Mouse (Mus musculus) adrenal gland, postnatal 4 days (tissue): ENCODE measurements around the gene Anxa8. TPM values are rescaled to one million over a fixed set of nuclear protein-coding genes. Genes with fewer than 3 reads are reported as not detected.
A peak's percentile ranks its signal among the peaks of the same experiment; 100 is the strongest.

Experiments used
- DNase-seq, 2 experiments: peaks; one replicate each; pipeline ENCODE4 v3.0.0; 2021 to 2022; ENCODE audit warnings: low spot score in 2 of 2, mixed read lengths in 2 of 2
- long read RNA-seq, 2 experiments: library from polyadenylated mRNA; stranded (forward); transcript quantifications; one replicate each; pipeline ENCODE4 v2.0.0; 2021
- total RNA-seq, 2 experiments: library from RNA; stranded (reverse); gene quantifications; 2 replicates each; pipeline ENCODE4 v1.2.3; 2021

The Anxa8 gene
- total RNA-seq = 1 to 10 TPM; 3.7 to 4.0 TPM
- long read RNA-seq, experiment 1, partial matches to known transcripts = 0 of 1 reads
- long read RNA-seq, experiment 1, other reads (novel, unspliced or antisense) = 0 of 1 reads
- long read RNA-seq, experiment 2, partial matches to known transcripts = 1 of 4 reads
- long read RNA-seq, experiment 2, other reads (novel, unspliced or antisense) = 0 of 4 reads

DNA sequence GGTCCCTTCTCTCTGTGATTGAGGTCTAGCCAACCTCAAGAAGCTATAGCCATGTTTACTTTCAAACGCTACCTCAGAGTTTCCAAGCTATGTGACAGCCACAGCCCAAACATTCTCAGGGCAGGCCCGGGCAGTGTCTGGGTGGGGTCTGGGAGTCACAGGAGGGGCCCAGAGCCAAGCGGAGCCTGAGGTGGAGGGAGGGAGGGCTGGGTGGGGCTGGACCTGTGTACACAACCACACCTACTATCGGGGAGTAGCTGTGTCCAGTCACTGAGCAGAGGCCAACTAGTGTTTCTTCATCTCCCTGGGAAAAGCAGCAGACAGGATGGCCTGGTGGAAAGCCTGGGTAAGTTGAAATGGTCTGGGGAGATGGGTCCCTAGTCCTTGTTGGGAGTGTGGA, at the start of gene Anxa8:
TSS of gene Anxa8 (plus strand) at position 251 of the 400 bp plus-strand sequence.
- no peak for DNase-seq

GRCm38 (mm10) chr14:34041241-34041640, 44.5 kb upstream of the Anxa8 start:
- DNase-seq = no peak

GRCm38 (mm10) chr14:34043341-34043740, 42.4 kb upstream of the Anxa8 start:
- no peak for DNase-seq

DNA sequence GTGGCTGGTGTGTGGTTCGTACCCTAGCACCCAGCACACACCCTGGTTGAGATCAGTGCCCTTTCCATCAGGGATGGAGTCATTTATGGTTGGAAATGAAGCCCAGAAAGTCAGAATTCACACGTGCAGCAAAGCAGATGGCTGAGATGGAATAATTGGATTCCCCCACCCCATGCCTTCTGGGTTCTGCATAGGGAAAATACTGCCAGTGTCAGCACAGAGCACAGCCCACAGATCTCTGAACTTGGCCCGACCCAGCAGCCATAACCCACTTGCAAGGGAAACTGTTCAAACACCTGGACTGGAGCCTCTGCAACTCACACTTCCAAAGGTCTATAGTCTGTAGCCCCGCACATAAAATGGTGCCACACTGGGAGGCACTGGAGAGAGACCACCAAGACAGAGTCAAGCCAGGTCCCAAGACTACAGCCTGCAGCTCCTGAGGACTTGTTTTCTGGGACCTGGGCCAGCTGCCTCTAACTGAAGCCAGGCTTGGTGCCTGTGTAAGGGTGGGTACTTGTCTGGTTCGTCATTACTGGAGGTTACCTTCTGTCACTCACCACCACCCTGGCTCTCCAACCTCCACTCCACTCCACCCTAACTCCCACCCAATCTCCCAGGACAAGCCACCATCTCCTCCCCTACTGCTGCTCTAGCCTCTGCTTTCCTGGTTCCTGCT, 35.5 kb upstream of the Anxa8 start:
- DNase-seq = no peak

- no peak for DNase-seq
These were observed 33.3 kb upstream of the Anxa8 start, which contains the start of gene Antxrl for GRCm38 (mm10) chr14:34052516-34052915. Gene Antxrl, plus strand, starts transcription at chr14:34052707.

DNA sequence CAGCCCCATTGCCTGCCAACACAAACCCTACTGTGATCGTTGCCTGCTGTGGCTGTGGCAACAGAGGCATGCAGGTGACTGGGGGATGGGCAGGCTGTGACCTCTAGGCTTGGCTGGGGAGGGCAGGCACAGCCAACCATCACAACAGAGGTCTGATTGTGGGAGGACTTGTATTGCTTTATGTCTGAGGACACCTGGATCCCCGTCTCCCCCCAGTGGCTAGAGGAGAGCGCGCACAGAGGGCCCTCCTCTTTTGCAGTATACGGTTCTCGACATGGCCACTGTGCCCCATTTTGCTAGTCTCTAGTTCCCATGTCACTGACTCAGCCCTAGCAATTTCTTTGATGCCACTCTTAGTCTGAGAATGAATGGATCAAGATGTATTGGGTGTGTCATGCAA, 14.1 kb upstream of the Anxa8 start:
- no peak for DNase-seq

GRCm38 (mm10) chr14:34075346-34075745, 10.4 kb upstream of the Anxa8 start:
- DNase-seq = no peak

GRCm38 (mm10) chr14:34077222-34077621, 8.6 kb upstream of the Anxa8 start:
- no peak for DNase-seq

DNA sequence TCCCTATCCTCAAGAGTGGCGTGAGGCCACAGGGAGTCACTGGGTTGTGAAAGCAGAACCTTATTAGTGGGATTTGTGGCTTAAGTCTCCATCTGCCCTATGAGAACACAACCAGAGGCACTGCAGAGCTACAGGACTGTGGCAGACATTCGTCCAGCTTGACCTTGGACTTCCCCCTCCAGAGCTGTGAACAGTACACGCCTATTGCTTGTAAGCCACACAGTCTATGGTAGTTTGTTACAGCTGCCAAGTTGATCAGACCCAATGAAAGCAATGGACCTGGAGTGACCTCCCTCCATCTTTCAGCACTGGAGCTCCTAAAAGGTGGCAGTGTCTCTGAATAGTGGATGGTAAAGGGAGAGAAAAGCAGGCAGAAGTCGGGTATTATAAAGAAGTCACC, 7.5 kb upstream of the Anxa8 start:
- DNase-seq = no peak

DNA sequence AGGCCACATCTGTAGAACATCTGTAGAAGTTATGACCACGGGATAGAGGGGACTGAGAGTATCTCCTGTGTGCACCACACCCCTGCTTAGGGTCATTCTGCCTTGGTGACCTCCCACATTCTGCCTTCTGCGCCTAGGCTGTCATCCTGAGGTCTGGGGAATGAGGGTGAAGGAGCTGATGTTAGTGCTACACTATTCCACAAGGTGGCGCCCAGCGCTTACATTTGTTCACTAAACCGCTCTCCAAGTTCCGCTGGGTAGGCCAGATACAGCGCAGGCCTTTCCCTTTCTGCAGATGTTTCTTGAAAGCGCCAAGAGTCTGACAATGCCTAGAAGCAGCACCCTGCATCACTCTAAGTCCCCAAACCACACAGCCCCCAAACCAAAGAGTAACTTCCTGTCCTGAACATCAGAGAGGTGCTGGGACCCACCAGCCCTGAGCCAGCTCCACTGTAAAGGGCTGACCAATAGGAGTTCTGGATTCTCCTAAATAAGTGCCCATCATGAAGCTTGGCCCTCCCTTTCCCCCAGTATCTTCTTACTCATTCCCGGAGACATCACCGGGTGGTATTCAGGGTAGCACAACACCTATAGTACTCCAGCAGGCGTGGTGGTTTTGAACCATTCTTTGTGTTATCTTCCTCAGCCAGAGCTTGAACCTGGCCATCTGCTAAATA, 5.3 kb upstream of the Anxa8 start:
- peak; percentile 26 to 56 for DNase-seq

DNA sequence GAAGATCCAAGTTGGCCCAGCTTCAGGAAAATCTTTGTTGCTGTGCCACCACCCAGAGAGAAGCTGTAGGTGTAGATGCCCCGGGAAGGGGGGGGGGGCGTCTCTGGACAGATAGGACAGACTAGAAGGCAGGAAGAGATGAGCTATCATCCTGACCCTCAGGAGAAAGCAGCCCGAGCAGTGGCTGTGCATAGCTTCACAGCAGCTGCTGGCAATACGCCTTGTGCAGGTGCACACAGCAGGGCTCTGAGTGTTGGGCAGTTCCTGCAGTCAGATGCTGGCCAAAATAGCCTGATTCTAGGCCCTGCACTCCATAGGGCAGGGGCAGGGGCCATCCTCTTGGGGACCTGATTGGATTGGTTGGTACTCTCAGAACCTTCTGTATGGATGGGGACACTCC, 1.0 kb downstream of the Anxa8 start:
- DNase-seq = no peak

GRCm38 (mm10) chr14:34087856-34088398, 2.1 kb downstream of the Anxa8 start:
- DNase-seq = no peak

DNA sequence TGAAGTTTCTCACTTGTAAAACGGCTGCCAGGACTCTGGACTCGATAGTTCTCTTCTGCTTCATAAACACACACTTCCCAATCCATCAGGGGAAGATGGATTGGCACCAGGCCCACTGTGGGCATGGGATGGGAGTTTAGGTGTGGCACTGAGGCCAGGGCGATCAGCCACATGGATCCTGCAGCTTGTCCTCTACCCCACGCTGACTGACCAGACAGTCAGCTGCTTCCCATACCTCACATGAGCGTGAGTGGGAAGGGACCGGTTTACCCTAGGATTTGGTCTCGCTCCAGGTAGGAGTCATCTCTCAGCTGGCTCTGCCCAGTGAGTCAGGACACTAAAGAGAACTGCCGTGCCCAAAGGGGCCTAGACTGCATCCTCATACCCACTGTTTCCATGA, 4.0 kb downstream of the Anxa8 start:
- no peak for DNase-seq

GRCm38 (mm10) chr14:34091475-34091874, 5.7 kb downstream of the Anxa8 start:
- DNase-seq = no peak

DNA sequence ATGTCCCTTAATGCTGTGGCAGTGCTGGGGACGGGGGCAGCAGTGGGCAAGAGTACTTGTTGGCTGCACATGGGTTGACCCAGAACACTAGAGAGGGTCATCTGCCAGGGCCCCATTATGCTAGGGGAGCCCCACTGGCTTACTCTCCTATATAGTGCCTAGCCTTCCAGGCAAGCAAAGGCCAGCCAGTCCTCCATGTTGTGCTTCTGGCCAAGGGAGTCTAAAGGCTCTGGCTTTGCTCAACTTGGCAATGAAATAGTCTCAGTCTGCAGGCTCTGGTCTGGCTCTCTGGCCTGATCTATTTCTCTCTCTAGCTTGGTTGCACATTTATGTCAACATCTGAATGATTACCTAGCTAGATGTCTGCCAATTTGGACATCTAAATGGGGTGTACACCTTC, 7.1 kb downstream of the Anxa8 start:
- no peak for DNase-seq

- no peak for DNase-seq
These were observed 10.4 kb downstream of the Anxa8 start for GRCm38 (mm10) chr14:34096161-34096560.

DNA sequence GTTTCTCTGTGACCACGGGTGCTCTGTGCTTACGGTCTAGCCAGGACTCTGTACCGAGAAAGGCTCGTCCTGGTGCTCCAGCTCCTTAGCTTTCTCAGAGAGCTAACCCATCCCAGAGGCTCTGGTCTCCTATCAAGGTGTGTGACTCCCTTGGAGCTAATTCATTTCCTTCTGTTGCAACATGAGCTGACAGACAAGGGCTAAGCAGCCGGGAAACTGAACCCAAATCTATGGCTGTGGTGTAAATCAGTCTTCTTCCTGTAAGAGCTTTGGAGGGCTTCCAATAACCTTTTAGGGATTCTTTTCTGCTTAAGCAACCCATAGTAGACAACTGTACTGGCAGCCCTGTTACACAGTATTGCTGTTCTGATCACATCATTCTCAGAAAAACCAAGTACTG, 16.8 kb downstream of the Anxa8 start, which contains the start of gene A630023A22Rik:
TSS of gene A630023A22Rik (minus strand) at position 154 of the 400 bp plus-strand sequence.
- DNase-seq = no peak

GRCm38 (mm10) chr14:34103855-34104254, 18.1 kb downstream of the Anxa8 start:
- no peak for DNase-seq

- peak; percentile 30 for DNase-seq
These were observed 19.1 kb downstream of the Anxa8 start for GRCm38 (mm10) chr14:34104892-34105291.

GRCm38 (mm10) chr14:34106389-34107062, 20.7 kb downstream of the Anxa8 start:
- DNase-seq = peak in 1 of 2 experiments; percentile 26

DNA sequence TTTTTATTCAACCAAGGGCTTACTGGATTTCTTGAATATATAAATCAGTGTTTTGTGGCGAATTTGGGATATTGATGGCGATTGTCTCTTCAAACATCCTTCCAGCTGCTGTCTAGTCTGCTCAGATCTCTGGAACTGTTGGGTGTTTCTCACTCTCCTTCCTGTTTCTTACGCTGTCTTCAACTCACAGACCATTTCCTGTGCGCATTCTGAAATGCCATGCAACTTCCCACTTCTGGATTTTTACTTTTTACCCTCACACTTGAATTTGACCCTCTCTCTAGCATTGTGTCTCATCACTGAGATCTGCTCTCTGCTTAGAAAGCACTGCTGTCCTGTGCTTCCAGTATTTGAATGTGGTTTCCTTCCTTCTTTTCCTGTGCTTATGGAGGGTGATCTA, 21.8 kb downstream of the Anxa8 start:
- DNase-seq = no peak
